Mouse (Mus musculus): ENCODE results near the gene Il5.

GRCm38 (mm10) chr11:53771001-53771744 is 50.6 kb downstream of the Il5 start:
- TF ChIP-seq CTCF (IDR thresholded peaks at IDR 0.05; ENCODE audit: low read depth) (no peak), EP300 (optimal IDR thresholded peaks at IDR 0.05) (no peak)

Data from stomach, postnatal 0 days (tissue).